Mouse (Mus musculus) heart, embryonic 14.5 days (tissue): ENCODE results near the gene Ptn. TPM values are rescaled to one million over a fixed set of nuclear protein-coding genes. Genes with fewer than 3 reads are reported as not detected.

Experiments
- ATAC-seq: fragments of 200-750 bp; cut with Nextera tagmentation; 2 replicates; pipeline ENCODE4 v1.8.0; 2017; ENCODE audit warnings: low read depth, moderate TSS enrichment; ENCODE audit not compliant: insufficient number of reproducible peaks, insufficient read depth, low FRiP score
- H3K27ac ChIP-seq, 2 experiments: fragments of 200-500 bp in 1 of 2; fragments of 300-500 bp in 1 of 2; sonication (generic) in 1 of 2; replicated peaks in 1 of 2; 2 replicates each; pipeline ENCODE4 v1.5.1; 2012 to 2014; ENCODE audit warnings: low read depth in 2 of 2, low read length in 2 of 2, control low read depth in 1 of 2, mild to moderate bottlenecking in 1 of 2, mixed read lengths in 1 of 2; ENCODE audit not compliant: control insufficient read depth in 1 of 2, insufficient read depth in 1 of 2
- H3K27me3 ChIP-seq: fragments of 300-500 bp; sonication (generic); 2 replicates; pipeline ENCODE4 v1.6.1; 2014; ENCODE audit warnings: mild to moderate bottlenecking, low read length, control low read depth; ENCODE audit not compliant: control insufficient read depth, insufficient read depth
- H3K36me3 ChIP-seq: fragments of 300-500 bp; sonication (generic); 2 replicates; pipeline ENCODE4 v1.6.1; 2014; ENCODE audit warnings: mild to moderate bottlenecking, control low read depth, low read length, mixed read lengths; ENCODE audit not compliant: control insufficient read depth, insufficient read depth
- H3K4me1 ChIP-seq, 2 experiments: fragments of 200-500 bp in 1 of 2; fragments of 300-500 bp in 1 of 2; sonication (generic) in 1 of 2; 2 replicates each; pipeline ENCODE4 v1.6.1; 2012 to 2014; ENCODE audit warnings: low read length in 2 of 2, control low read depth in 1 of 2, mixed read lengths in 1 of 2; ENCODE audit not compliant: control insufficient read depth in 2 of 2, insufficient read depth in 2 of 2
- H3K4me2 ChIP-seq: fragments of 300-500 bp; sonication (generic); 2 replicates; pipeline ENCODE4 v1.6.1; 2014; ENCODE audit warnings: mild to moderate bottlenecking, low read length
- H3K4me3 ChIP-seq, 2 experiments: fragments of 200-500 bp in 1 of 2; fragments of 300-500 bp in 1 of 2; sonication (generic) in 1 of 2; 2 replicates each; pipeline ENCODE4 v1.5.1; 2012 to 2014; ENCODE audit warnings: low read length in 2 of 2, mild to moderate bottlenecking in 2 of 2, control low read depth in 1 of 2, low read depth in 1 of 2, moderate library complexity in 1 of 2; ENCODE audit not compliant: control insufficient read depth in 1 of 2, insufficient read depth in 1 of 2
- H3K9ac ChIP-seq: fragments of 300-500 bp; sonication (generic); 2 replicates; pipeline ENCODE4 v1.6.1; 2014; ENCODE audit warnings: mild to moderate bottlenecking, low read length
- H3K9me3 ChIP-seq: fragments of 300-500 bp; sonication (generic); 2 replicates; pipeline ENCODE4 v1.6.1; 2016; ENCODE audit warnings: low read length, control low read depth; ENCODE audit not compliant: control insufficient read depth
- WGBS: fragments of 180-500 bp; shearing (Covaris S2); extraction: QIAGEN DNeasy Blood & Tissue Kit; methylation state at CpG from one replicate; pipeline ENCODE4 v1.1.7; 2014; 5-methylcytosine and 5-hydroxymethylcytosine counted together
- polyA plus RNA-seq: library from polyadenylated mRNA; unstranded; fragments of >200 nt; fragmentation: Nextera tagmentation; extraction: Ambion mirVana; gene quantifications from 2 replicates; pipeline ENCODE4 v1.2.1, GENCODE M21; 2014

Gene Ptn
- polyA plus RNA-seq, 1 experiment from 2014 or later = 395 TPM

GRCm38 (mm10) chr6:36842101-36842922, 32.3 kb upstream of the Ptn start:
- WGBS = 84% methylated on average over 5 of the region's 5 CpGs
- H3K4me2 ChIP-seq = no peak overlapping the region
- H3K36me3 ChIP-seq = no peaks in the 10 kb centered on the region
- H3K27me3 ChIP-seq = no peaks in the 10 kb centered on the region
- no peak overlapping the region for H3K27ac ChIP-seq
- H3K4me3 ChIP-seq = no peak overlapping the region
- no peak overlapping the region for H3K9ac ChIP-seq
- H3K9me3 ChIP-seq = no peaks in the 10 kb centered on the region
- ATAC-seq = no peak
- peaks cover 2 to 8% of the 10 kb centered on the region in 2 experiments for H3K4me1 ChIP-seq

DNA sequence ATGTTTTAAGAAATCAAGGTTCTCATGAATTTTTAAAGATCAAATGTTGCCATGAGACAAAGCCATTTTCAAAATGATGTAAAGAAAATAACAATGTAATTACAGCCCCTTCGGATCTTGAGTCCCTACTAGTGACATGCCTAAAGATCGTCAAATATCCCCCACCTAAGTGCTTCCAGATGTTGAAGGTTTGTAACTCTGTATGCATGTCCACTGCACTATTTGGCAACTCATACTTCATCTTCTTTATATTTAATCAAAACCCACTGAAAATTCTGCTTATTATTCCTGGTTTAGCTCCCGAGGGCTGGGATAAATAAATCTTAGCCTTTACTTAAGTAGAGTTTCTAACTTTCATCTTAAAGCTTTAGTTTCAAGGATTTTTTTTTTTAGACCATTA, 31.7 kb upstream of the Ptn start:
- peaks cover 2 to 8% of the 10 kb centered on the region in 2 experiments for H3K4me1 ChIP-seq
- H3K9ac ChIP-seq = no peak overlapping the region
- no peaks in the 10 kb centered on the region for H3K27me3 ChIP-seq
- no peak overlapping the region for H3K4me3 ChIP-seq
- WGBS = 71% methylated on average over 3 of the region's 3 CpGs
- ATAC-seq = no peak
- no peak overlapping the region for H3K4me2 ChIP-seq
- H3K36me3 ChIP-seq = no peaks in the 10 kb centered on the region
- no peaks in the 10 kb centered on the region for H3K9me3 ChIP-seq
- no peak overlapping the region for H3K27ac ChIP-seq

- H3K36me3 ChIP-seq = no peaks in the 10 kb centered on the region
- no peak overlapping the region for H3K4me3 ChIP-seq
- H3K27me3 ChIP-seq = no peaks in the 10 kb centered on the region
- no peak for ATAC-seq
- no peaks in the 10 kb centered on the region for H3K9me3 ChIP-seq
- no peak overlapping the region for H3K27ac ChIP-seq
- no peak overlapping the region for H3K9ac ChIP-seq
- peaks cover 2 to 8% of the 10 kb centered on the region in 2 experiments for H3K4me1 ChIP-seq
- no peak overlapping the region for H3K4me2 ChIP-seq
Observed at GRCm38 (mm10) chr6:36841174-36841573, 31.2 kb upstream of the Ptn start.

GRCm38 (mm10) chr6:36838747-36839146, 28.7 kb upstream of the Ptn start:
- Histone ChIP-seq H3K4me3 (no peak overlapping the region), H3K36me3 (no peaks in the 10 kb centered on the region), H3K4me2 (no peak overlapping the region), H3K9me3 (no peaks in the 10 kb centered on the region), H3K9ac (no peak overlapping the region), H3K27ac (no peak overlapping the region), H3K4me1 (peaks cover 2 to 8% of the 10 kb centered on the region in 2 experiments), H3K27me3 (no peaks in the 10 kb centered on the region)
- no peak for ATAC-seq
- 93% methylated on average over 1 of the region's 1 CpGs for WGBS

DNA sequence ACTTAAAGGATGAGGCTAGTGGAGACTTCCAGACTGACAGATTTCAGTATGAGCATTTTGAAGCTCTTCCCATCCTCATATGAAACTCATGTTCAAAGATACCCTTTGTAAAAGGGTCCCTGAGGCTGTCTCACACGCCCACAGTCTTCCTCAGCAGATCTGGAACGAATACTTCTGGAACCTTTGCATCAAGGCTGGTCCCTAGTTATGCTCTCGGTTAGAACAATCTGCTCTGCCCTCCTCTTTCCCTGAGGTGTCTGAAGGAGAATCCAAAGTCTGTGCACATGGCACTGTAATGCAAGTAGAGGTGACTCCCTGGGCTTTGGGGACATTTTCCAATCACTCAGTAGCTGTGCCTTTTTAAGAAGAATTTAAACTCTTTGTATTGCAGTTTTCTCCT, 25.3 kb upstream of the Ptn start:
- H3K36me3 ChIP-seq = no peaks in the 10 kb centered on the region
- H3K27me3 ChIP-seq = no peaks in the 10 kb centered on the region
- H3K4me1 ChIP-seq = no peaks in the 10 kb centered on the region
- H3K9ac ChIP-seq = no peak overlapping the region
- H3K4me2 ChIP-seq = no peak overlapping the region
- H3K27ac ChIP-seq = no peak overlapping the region
- H3K9me3 ChIP-seq = no peaks in the 10 kb centered on the region
- ATAC-seq = no peak
- H3K4me3 ChIP-seq = no peak overlapping the region
- 76% methylated on average over 3 of the region's 3 CpGs for WGBS

DNA sequence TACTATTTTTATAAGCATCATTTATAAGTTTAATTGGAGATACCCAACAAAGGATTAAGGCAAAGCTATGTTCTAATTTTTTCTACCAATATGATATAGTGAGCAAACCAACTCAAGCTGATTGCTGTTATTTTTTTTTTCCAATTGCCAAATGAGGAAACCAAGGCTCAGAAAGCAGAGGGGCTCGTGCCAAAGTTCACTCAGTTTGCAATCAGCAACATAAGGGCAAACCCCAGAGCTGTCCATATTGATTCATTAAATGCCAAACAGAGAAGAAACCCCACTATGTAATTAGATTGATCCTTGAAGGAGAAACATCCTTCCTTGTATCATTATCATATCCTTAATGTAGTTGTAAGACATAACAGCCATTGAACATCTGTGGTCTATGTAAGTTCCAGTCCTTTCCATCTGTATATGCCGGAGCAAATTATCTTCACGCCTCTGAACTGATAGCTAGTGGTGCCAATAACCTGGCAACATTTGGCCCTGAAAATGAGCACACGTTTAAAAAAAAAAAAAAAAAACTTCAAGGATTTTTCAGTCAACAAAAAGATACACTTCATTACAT, 24.8 kb upstream of the Ptn start:
- H3K27me3 ChIP-seq = no peaks in the 10 kb centered on the region
- no peak overlapping the region for H3K9ac ChIP-seq
- no peak overlapping the region for H3K27ac ChIP-seq
- H3K36me3 ChIP-seq = no peaks in the 10 kb centered on the region
- H3K4me1 ChIP-seq = no peaks in the 10 kb centered on the region
- H3K9me3 ChIP-seq = no peaks in the 10 kb centered on the region
- no peak overlapping the region for H3K4me3 ChIP-seq
- ATAC-seq = no peak
- no peak overlapping the region for H3K4me2 ChIP-seq
- WGBS = 84% methylated on average over 4 of the region's 4 CpGs

DNA sequence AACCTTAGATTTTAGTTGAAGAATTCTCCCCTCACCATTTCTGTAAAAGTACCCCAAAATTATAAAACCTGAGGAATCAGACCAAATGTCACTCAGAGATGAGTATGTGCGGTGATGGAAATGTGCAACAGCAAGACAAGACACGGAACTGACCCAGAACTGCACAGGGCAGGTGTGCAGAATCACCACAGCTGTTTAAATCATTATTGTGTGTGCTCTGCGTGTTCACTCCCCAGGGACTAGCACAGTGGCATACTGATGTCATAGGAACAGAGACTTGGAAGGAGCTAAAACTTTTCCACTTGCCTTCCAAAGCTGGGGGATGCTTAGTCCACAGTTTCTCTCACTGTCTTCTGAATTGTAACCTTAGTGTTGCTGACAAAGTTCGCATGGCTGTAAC, 22.7 kb upstream of the Ptn start:
- Histone ChIP-seq H3K27ac (no peak overlapping the region), H3K4me1 (no peaks in the 10 kb centered on the region), H3K9ac (no peak overlapping the region), H3K4me3 (no peak overlapping the region), H3K4me2 (no peak overlapping the region), H3K27me3 (no peaks in the 10 kb centered on the region), H3K9me3 (no peaks in the 10 kb centered on the region), H3K36me3 (no peaks in the 10 kb centered on the region)
- 78% methylated on average over 4 of the region's 4 CpGs for WGBS
- no peak for ATAC-seq

DNA sequence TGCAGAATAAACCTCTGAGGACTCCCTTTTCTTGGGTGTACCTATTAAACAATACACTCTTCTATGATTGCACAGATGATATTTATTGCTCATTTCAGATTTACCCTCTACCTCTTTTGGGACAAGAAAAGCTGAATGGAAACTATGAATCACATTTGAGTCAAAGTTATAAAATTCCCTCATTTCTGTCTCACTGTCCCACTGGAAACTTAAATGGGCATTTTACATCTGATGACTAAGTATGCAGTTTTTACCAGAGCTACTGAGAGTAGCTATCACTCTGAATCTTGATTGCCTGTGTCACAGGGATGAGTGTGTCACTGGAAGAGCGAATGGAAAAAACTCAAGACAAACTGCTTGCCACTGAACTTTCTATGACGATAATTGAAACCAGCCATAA, 22.2 kb upstream of the Ptn start:
- Histone ChIP-seq H3K4me2 (no peak overlapping the region), H3K9ac (no peak overlapping the region), H3K4me3 (no peak overlapping the region), H3K9me3 (no peaks in the 10 kb centered on the region), H3K27me3 (no peaks in the 10 kb centered on the region), H3K27ac (no peak overlapping the region), H3K4me1 (no peaks in the 10 kb centered on the region), H3K36me3 (no peaks in the 10 kb centered on the region)
- ATAC-seq = no peak
- 64% methylated on average over 2 of the region's 2 CpGs for WGBS
